Mouse (Mus musculus) MEL (cell line): Measurements from ENCODE around the gene Hspa14.

Source experiments
- CTCF ChIP-seq, 3 experiments: IDR thresholded peaks in 2 of 3; conservative IDR thresholded peaks in 1 of 3; 2 replicates each; pipeline ENCODE4 v1.5.1; 2011 to 2012; ENCODE audit warnings: low read length in 3 of 3, low read depth in 2 of 3, mild to moderate bottlenecking in 2 of 3, improper control_type of control experiment in 1 of 3, inconsistent platforms in 1 of 3, mixed read lengths in 1 of 3, moderate library complexity in 1 of 3; ENCODE audit not compliant: control insufficient read depth in 1 of 3, insufficient read depth in 1 of 3, poor library complexity in 1 of 3, severe bottlenecking in 1 of 3
- POLR2A ChIP-seq, 2 experiments: IDR thresholded peaks; 2 replicates each; pipeline ENCODE4 v1.6.1; 2011 to 2012; ENCODE audit warnings: low read length in 2 of 2, mild to moderate bottlenecking in 2 of 2, control low read depth in 1 of 2, improper control_type of control experiment in 1 of 2, low read depth in 1 of 2, moderate library complexity in 1 of 2; ENCODE audit not compliant: control insufficient read depth in 1 of 2, insufficient read depth in 1 of 2, poor library complexity in 1 of 2
- TCF12 ChIP-seq: IDR thresholded peaks from 2 replicates; pipeline ENCODE4 v1.6.1; 2014; ENCODE audit warnings: low read depth, mild to moderate bottlenecking, inconsistent platforms, low read length, improper control_type of control experiment, moderate library complexity
- ZC3H11A ChIP-seq: IDR thresholded peaks from 2 replicates; pipeline ENCODE4 v1.6.1; 2012; ENCODE audit warnings: low read depth, mild to moderate bottlenecking, inconsistent platforms, low read length, improper control_type of control experiment

GRCm38 (mm10) chr2:3445984-3446383 lies 66.6 kb downstream of the Hspa14 start:
- no peak for TF ChIP-seq TCF12
- no peak for TF ChIP-seq POLR2A (IDR thresholded peaks at IDR 0.05; ENCODE audit: control insufficient read depth in 1 of 2, insufficient read depth in 1 of 2, low read depth in 1 of 2, low read length in 2 of 2, poor library complexity in 1 of 2)
- TF ChIP-seq CTCF (IDR thresholded peaks at IDR 0.05 in 2 of 3, conservative IDR thresholded peaks at IDR 0.05 in 1 of 3; ENCODE audit: control insufficient read depth in 1 of 3, insufficient read depth in 1 of 3, low read depth in 2 of 3, low read length in 3 of 3, poor library complexity in 1 of 3, severe bottlenecking in 1 of 3), result no peak
- no peak for TF ChIP-seq ZC3H11A
